15 mouse cellular contexts compared by ENCODE assay signal in the genomic region with DNA sequence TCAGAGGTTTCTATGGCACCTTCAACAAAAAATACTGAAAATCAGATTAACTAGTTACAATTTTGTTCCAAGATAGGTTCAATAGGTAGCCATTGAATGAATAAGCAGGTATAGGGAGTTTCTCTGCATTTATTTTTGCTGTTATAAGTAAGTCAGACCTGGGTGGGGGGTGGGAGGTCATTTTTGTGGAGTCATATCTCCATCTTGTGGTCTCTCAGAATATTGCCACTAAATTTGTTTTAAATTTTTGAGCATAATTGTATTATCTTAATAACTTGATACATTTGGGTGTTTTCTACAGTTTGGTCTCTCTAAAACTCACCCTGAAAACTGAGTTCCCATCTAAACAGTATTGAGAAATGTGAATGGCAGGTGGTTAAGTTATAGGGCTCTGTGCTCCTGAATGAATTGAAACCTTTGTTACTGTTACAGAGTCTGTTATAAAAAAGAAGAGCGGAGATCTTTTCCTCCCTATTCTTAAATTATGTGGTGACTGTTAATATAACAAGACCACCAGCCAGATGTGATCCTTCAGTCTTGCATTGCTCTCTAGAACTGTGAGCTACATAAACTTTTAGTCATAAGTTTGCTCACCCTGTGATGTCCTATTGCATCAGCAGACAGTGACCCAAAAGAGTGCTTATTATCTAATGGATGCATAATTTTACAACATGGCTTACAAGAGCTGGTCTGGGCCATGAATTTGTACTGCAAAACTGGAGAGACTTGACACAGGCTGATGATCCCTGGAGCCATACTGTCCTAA. TPM values are rescaled to one million over a fixed set of nuclear protein-coding genes. Genes with fewer than 3 reads are reported as not detected.
A peak's percentile ranks its signal among the peaks of the same experiment; 100 is the strongest.
DNase-seq lines count a peak whose midpoint lies in the region; ATAC-seq and TF ChIP-seq lines count a peak whose summit lies in the region.
"Had no signal": no experiment of that assay in that cellular context is flagged by ENCODE, and none has a peak within 500 bp of the region (broad histone marks: within the 10 kb centered on the region; RNA-seq: fewer than 3 reads in every experiment).

No protein-coding gene starts in this region.

- no peak overlapping the region for H3ac ChIP-seq in myocyte (ENCODE audit: control insufficient read depth, insufficient read length)

- DNase-seq in forebrain, embryonic 14.5 days (ENCODE audit: low spot score): peak; percentile 24
- DNase-seq in forebrain, embryonic 10.5 days (ENCODE audit: extremely low spot score, low spot score): no peak
- DNase-seq in liver, postnatal 0 days: no peak
- DNase-seq in liver: no peak
- no peak for DNase-seq in MEL (ENCODE audit: low read depth, low spot score)
- no peak for DNase-seq in right cerebral cortex, postnatal 25 days
- DNase-seq in layer of hippocampus, postnatal 25 days (ENCODE audit: extremely low spot score in 1 of 2, low spot score in 1 of 2): no peak
- DNase-seq: cerebellum, adult 2 months; right cerebral cortex, postnatal 4 days had no signal

- H3K79me2 ChIP-seq in MEL (ENCODE audit: control insufficient read depth, insufficient read depth, low read length, poor library complexity): peaks cover 59% of the 10 kb centered on the region
- peaks cover 95% of the 10 kb centered on the region for H3K79me2 ChIP-seq in myocyte (ENCODE audit: control insufficient read depth, insufficient read depth)

- WGBS in forebrain, embryonic 14.5 days: 93% methylated on average over 1 of the region's 1 CpGs
- 93% methylated on average over 1 of the region's 1 CpGs for WGBS in forebrain, embryonic 10.5 days
- 87% methylated on average over 1 of the region's 1 CpGs for WGBS in liver, postnatal 0 days (ENCODE audit: insufficient replicate concordance)

- no peaks in the 10 kb centered on the region for H3K36me3 ChIP-seq in forebrain, embryonic 14.5 days (ENCODE audit: control insufficient read depth, insufficient read depth, low read length)
- peaks cover 14% of the 10 kb centered on the region for H3K36me3 ChIP-seq in forebrain, embryonic 10.5 days (replicated peaks)
- no peaks in the 10 kb centered on the region for H3K36me3 ChIP-seq in liver, postnatal 0 days (replicated peaks; ENCODE audit: insufficient read depth, low read length)
- H3K36me3 ChIP-seq in MEL (ENCODE audit: control insufficient read depth in 1 of 2, insufficient read depth in 2 of 2, low read length in 2 of 2) (peaks cover 9 to 47% of the 10 kb centered on the region in 2 experiments), myocyte (ENCODE audit: control insufficient read depth, insufficient read depth) (no peaks in the 10 kb centered on the region)
- H3K36me3 ChIP-seq: heart, embryonic 15.5 days; lung, embryonic 15.5 days; stomach, embryonic 15.5 days had no signal

- TF ChIP-seq EP300 in liver, postnatal 0 days (IDR thresholded peaks at IDR 0.05; ENCODE audit: low read depth): no peak
- no peak for TF ChIP-seq EP300 in MEL (IDR thresholded peaks at IDR 0.05; ENCODE audit: low read depth in 1 of 2, low read length in 2 of 2)

- no peak overlapping the region for H3K27ac ChIP-seq in forebrain, embryonic 14.5 days (ENCODE audit: low read depth, low read length)
- H3K27ac ChIP-seq in forebrain, embryonic 10.5 days: no peak overlapping the region
- no peak overlapping the region for H3K27ac ChIP-seq in liver, postnatal 0 days (ENCODE audit: low read depth)
- H3K27ac ChIP-seq in MEL (ENCODE audit: control insufficient read depth, low read depth, low read length): no peak overlapping the region
- H3K27ac ChIP-seq: heart, embryonic 15.5 days; hindbrain, embryonic 14.5 days; lung, embryonic 15.5 days; midbrain, embryonic 10.5 days; stomach, embryonic 15.5 days had no signal

- ATAC-seq in forebrain, embryonic 14.5 days: no peak
- no peak for ATAC-seq in liver, postnatal 0 days

- peak; percentile 47 for TF ChIP-seq CTCF in liver, postnatal 0 days (IDR thresholded peaks at IDR 0.05; ENCODE audit: low read depth)
- peak in 1 of 3 experiments; percentile 33; a peak in 2 of 6 replicates for TF ChIP-seq CTCF in MEL (IDR thresholded peaks at IDR 0.05 in 2 of 3, conservative IDR thresholded peaks at IDR 0.05 in 1 of 3; ENCODE audit: control insufficient read depth in 1 of 3, insufficient read depth in 1 of 3, low read depth in 2 of 3, low read length in 3 of 3, poor library complexity in 1 of 3, severe bottlenecking in 1 of 3)

- TF ChIP-seq POLR2A in MEL (IDR thresholded peaks at IDR 0.05; ENCODE audit: control insufficient read depth in 1 of 2, insufficient read depth in 1 of 2, low read depth in 1 of 2, low read length in 2 of 2, poor library complexity in 1 of 2): no peak
- TF ChIP-seq POLR2A in myocyte (IDR thresholded peaks at IDR 0.05; ENCODE audit: insufficient read length, low read depth): no peak

- no peak overlapping the region for H3K4me3 ChIP-seq in forebrain, embryonic 14.5 days (ENCODE audit: low read depth, low read length)
- no peak overlapping the region for H3K4me3 ChIP-seq in forebrain, embryonic 10.5 days
- H3K4me3 ChIP-seq in liver, postnatal 0 days (ENCODE audit: low read depth, low read length): no peak overlapping the region
- no peak overlapping the region for H3K4me3 ChIP-seq in MEL (ENCODE audit: control insufficient read depth in 1 of 2, insufficient read depth in 1 of 2, low read depth in 2 of 2, low read length in 2 of 2)
- no peak overlapping the region for H3K4me3 ChIP-seq in myocyte
- H3K4me3 ChIP-seq: heart, embryonic 15.5 days; lung, embryonic 15.5 days; midbrain, embryonic 10.5 days; stomach, embryonic 15.5 days had no signal

- no peaks in the 10 kb centered on the region for H3K4me1 ChIP-seq in forebrain, embryonic 14.5 days (ENCODE audit: control insufficient read depth, insufficient read depth, low read length)
- no peaks in the 10 kb centered on the region for H3K4me1 ChIP-seq in forebrain, embryonic 10.5 days
- no peaks in the 10 kb centered on the region for H3K4me1 ChIP-seq in liver, postnatal 0 days (ENCODE audit: insufficient read depth)
- H3K4me1 ChIP-seq in MEL (ENCODE audit: control insufficient read depth in 1 of 2, insufficient read depth in 2 of 2, low read length in 2 of 2): peaks cover 5 to 23% of the 10 kb centered on the region in 2 experiments; a peak in 3 of 4 replicates
- H3K4me1 ChIP-seq: heart, embryonic 15.5 days; lung, embryonic 15.5 days; midbrain, embryonic 10.5 days; stomach, embryonic 15.5 days had no signal

- H3K9ac ChIP-seq in forebrain, embryonic 14.5 days (ENCODE audit: low read length): no peak overlapping the region
- no peak overlapping the region for H3K9ac ChIP-seq in liver, postnatal 0 days (replicated peaks)
- H3K9ac ChIP-seq in MEL (ENCODE audit: control insufficient read depth, low read depth, low read length, poor library complexity, severe bottlenecking): no peak overlapping the region
- H3K9ac ChIP-seq: heart, embryonic 15.5 days; hindbrain, embryonic 14.5 days; lung, embryonic 15.5 days; stomach, embryonic 15.5 days had no signal

- H3K9me3 ChIP-seq in forebrain, embryonic 14.5 days (replicated peaks; ENCODE audit: control insufficient read depth, low read length): no peaks in the 10 kb centered on the region
- no peaks in the 10 kb centered on the region for H3K9me3 ChIP-seq in forebrain, embryonic 10.5 days
- H3K9me3 ChIP-seq in liver, postnatal 0 days (ENCODE audit: low read length): no peaks in the 10 kb centered on the region
- no peaks in the 10 kb centered on the region for H3K9me3 ChIP-seq in MEL (replicated peaks; ENCODE audit: insufficient read depth, low read length)
- H3K9me3 ChIP-seq: heart, embryonic 15.5 days; lung, embryonic 15.5 days; midbrain, embryonic 10.5 days; stomach, embryonic 15.5 days had no signal

- TF ChIP-seq RAD21 in MEL (IDR thresholded peaks at IDR 0.05; ENCODE audit: low read depth, low read length): peak; percentile 16; the same call in 1 of the 2 replicates

- H3K4me2 ChIP-seq in forebrain, embryonic 14.5 days (ENCODE audit: low read length): no peak overlapping the region
- H3K4me2 ChIP-seq in liver, postnatal 0 days (ENCODE audit: low read depth, low read length): no peak overlapping the region
- no peak overlapping the region for H3K4me2 ChIP-seq in myocyte (ENCODE audit: low read depth)
- H3K4me2 ChIP-seq: heart, embryonic 15.5 days; hindbrain, embryonic 14.5 days; lung, embryonic 15.5 days; stomach, embryonic 15.5 days had no signal

- H3K27me3 ChIP-seq in forebrain, embryonic 14.5 days (replicated peaks; ENCODE audit: control insufficient read depth, insufficient read depth, low read length): no peaks in the 10 kb centered on the region
- H3K27me3 ChIP-seq in forebrain, embryonic 10.5 days (ENCODE audit: poor library complexity, severe bottlenecking): no peaks in the 10 kb centered on the region
- H3K27me3 ChIP-seq in liver, postnatal 0 days (ENCODE audit: insufficient read depth, low read length): no peaks in the 10 kb centered on the region
- no peaks in the 10 kb centered on the region for H3K27me3 ChIP-seq in MEL (ENCODE audit: control insufficient read depth in 1 of 2, insufficient read depth in 2 of 2, low read length in 2 of 2)
- H3K27me3 ChIP-seq in myocyte (ENCODE audit: control insufficient read depth, insufficient read depth, insufficient read length): no peaks in the 10 kb centered on the region
- H3K27me3 ChIP-seq: heart, embryonic 15.5 days; lung, embryonic 15.5 days; stomach, embryonic 15.5 days had no signal

RNA-seq across cellular contexts. Expression of gene Naa50, which starts 9.6 kb away (rescaled TPM):
- 39.6 and 44.8 TPM in 2 replicates for polyA plus RNA-seq in forebrain, embryonic 14.5 days (2014; fragmentation: Nextera tagmentation; extraction: Ambion mirVana)
- 151 and 159 TPM in 2 replicates for polyA plus RNA-seq in forebrain, embryonic 10.5 days (2016; fragmentation: Nextera tagmentation; extraction: Ambion mirVana)
- polyA plus RNA-seq in liver, postnatal 0 days (2015; fragmentation: Nextera tagmentation; extraction: Ambion mirVana): 39.7 and 46.5 TPM in 2 replicates
- 52.1 and 52.8 TPM in 2 replicates for total RNA-seq in MEL (2012; rRNA removed)
- polyA plus RNA-seq in MEL (2012; ENCODE audit: insufficient read depth in 1 of 2, insufficient read length in 2 of 2, low read depth in 1 of 2, low replicate concordance in 2 of 2, missing spikeins in 1 of 2) (100 to 1,000 TPM in 1 of 2 experiments, 10 to 100 TPM in 1; 90.4 to 204 TPM), myocyte (2012; fragmentation: generic; extraction: Trizol) (34.7 TPM)
- total RNA-seq in layer of hippocampus, postnatal 25 days (2021): 10 to 100 TPM; 55.9 to 56.1 TPM

RNA-seq across cellular contexts. Expression of gene Atp6v1a, which starts 9.7 kb away (rescaled TPM):
- 125 and 127 TPM in 2 replicates for polyA plus RNA-seq in forebrain, embryonic 14.5 days (2014; fragmentation: Nextera tagmentation; extraction: Ambion mirVana)
- polyA plus RNA-seq in forebrain, embryonic 10.5 days (2016; fragmentation: Nextera tagmentation; extraction: Ambion mirVana): 39.2 and 42.0 TPM in 2 replicates
- polyA plus RNA-seq in liver, postnatal 0 days (2015; fragmentation: Nextera tagmentation; extraction: Ambion mirVana): 21.1 and 22.6 TPM in 2 replicates
- 34.9 and 42.5 TPM in 2 replicates for total RNA-seq in MEL (2012; rRNA removed)
- polyA plus RNA-seq in MEL (2012; ENCODE audit: insufficient read depth in 1 of 2, insufficient read length in 2 of 2, low read depth in 1 of 2, low replicate concordance in 2 of 2, missing spikeins in 1 of 2) (10 to 100 TPM in 1 of 2 experiments, not detected in 1; 38.5 TPM), myocyte (2012; fragmentation: generic; extraction: Trizol) (28.7 TPM)
- 100 to 1,000 TPM; 546 to 614 TPM for total RNA-seq in layer of hippocampus, postnatal 25 days (2021)

RNA-seq across cellular contexts. Expression of gene Usf3, which starts 23.9 kb away (rescaled TPM):
- polyA plus RNA-seq in forebrain, embryonic 14.5 days (2014; fragmentation: Nextera tagmentation; extraction: Ambion mirVana): 4.3 and 4.6 TPM in 2 replicates
- 2.4 and 2.8 TPM in 2 replicates for polyA plus RNA-seq in forebrain, embryonic 10.5 days (2016; fragmentation: Nextera tagmentation; extraction: Ambion mirVana)
- 1.2 and 1.9 TPM in 2 replicates for polyA plus RNA-seq in liver, postnatal 0 days (2015; fragmentation: Nextera tagmentation; extraction: Ambion mirVana)
- total RNA-seq in MEL (2012; rRNA removed): 3.4 and 4.6 TPM in 2 replicates
- polyA plus RNA-seq in MEL (2012; ENCODE audit: insufficient read depth in 1 of 2, insufficient read length in 2 of 2, low read depth in 1 of 2, low replicate concordance in 2 of 2, missing spikeins in 1 of 2): 10 to 100 TPM; 11.0 to 89.6 TPM
- 3.5 TPM for polyA plus RNA-seq in myocyte (2012; fragmentation: generic; extraction: Trizol)
- total RNA-seq in layer of hippocampus, postnatal 25 days (2021): 10 to 100 TPM; 34.2 to 44.2 TPM
